Mouse (Mus musculus) left cerebral cortex, adult 8-10 months (tissue): Measurements from ENCODE around the gene Metap1. TPM values are rescaled to one million over a fixed set of nuclear protein-coding genes. Genes with fewer than 3 reads are reported as not detected.

ENCODE experiments used
- DNase-seq, 2 experiments: peaks; one replicate each; pipeline ENCODE4 v3.0.0; 2022; ENCODE audit warnings: low spot score in 2 of 2
- total RNA-seq, 4 experiments: library from RNA; stranded (reverse); gene quantifications; 2 replicates each; pipeline ENCODE4 v1.2.4; 2022

Metap1 gene
- 10 to 100 TPM; 36.4 to 41.4 (median 37.1) TPM for total RNA-seq

DNA sequence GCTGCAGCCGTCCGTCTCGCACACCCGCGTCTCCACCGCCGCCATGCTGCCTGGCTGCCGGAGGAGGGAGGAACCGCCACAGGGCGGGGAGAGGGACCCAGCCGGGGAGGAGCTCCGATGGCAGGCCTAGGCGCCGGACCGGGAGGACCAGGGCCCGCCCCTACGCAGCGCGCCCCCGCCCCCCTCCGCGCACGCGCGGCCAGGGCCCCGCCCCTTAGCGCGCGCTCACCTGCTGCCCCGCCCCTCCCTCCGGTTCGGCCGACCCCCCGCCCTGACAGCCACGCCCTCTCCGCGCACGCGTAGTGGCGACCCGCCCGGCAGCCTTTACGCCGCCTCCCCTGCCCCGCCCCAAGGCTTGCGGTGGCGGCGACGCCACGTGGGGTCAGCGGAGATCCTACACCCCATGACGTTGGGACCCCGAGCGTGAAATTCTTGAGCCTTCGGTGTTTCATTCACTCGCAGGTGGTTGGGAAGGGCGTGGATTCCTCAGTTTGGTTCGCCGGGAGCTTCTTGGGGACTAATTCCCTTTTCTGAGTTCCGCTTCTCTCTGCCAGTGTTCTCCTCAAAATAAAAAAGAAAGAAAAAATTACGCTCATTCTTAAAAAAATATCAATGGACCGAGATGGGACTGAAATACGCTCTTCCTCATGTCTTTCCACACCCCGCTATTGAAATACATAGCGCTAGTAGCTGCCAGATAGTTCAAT, at the start of gene Metap1:
Metap1 (minus strand) TSS at position 189 of the 707 bp plus-strand sequence.
- peak; percentile 88 to 94 for DNase-seq

DNA sequence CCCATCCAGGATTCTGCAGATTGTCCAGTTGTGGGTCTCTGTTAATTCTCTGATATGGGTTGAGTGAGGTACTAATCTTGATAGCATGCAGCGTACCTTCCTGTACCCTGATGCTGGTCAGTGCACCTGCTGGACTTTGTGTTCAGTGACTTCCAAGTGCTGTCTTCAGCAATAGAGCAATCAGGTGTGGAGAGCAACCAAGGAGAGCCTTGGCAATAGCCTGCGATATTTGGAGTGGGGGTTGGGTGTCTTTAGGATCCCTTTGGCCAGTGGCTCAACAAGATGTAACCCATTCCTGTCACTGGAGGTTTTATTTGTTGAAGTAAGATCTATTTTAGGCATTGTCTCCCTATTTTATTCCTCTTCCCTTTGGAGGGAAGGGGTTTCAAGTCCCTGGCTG, 46.7 kb upstream of the Metap1 start:
- no peak for DNase-seq

DNA sequence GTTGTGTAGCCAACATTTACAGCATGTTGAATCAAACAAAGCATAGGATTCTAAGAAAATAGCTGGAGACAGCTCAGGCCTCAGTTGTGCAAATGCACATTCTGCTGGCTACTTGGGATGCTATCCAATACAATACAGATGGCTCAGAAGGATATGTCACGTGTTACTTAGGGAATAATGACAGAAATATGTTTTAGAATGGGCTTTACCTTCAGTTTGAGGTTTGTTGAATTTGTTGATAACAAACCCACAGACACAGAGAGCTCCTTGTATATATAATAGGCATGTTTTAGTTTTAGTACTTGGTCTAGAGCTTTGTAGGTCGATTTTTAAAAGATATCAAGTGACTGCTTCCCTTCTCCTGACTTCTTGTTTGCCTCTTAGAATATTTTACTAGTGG, 43.4 kb upstream of the Metap1 start:
- DNase-seq = no peak

DNA sequence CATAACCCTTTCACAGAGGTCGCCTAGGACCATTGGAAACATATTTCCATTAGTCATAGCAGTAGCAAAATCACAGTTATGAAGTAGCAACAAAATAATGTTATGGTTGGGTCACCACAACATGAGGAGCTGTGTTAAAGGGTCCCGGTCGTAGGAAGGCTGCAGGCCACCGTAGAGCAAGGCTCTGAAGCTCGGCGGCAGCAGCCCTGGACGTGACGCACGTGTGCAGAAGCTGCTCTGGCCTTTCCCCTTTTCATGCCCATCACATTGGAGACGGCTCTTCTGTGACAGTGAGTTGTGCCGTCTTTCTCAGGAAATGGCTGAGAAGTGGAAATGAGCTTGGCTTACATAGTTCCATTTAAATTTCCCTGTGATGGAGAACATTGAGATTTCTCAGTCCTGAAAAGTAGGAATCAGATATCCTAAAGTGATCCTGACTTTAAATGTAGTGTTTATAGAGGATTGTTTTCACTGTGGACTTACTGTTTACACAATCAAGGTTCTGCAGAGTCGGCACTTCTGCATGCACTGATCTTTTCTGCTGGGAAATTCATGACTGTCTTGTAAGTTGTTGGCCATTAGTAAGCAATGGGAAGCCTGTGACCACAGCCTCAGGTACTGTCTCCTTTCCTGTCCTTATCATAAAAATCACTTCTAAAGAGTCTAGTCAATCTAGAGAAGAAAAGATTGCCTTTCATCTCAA, 42.3 kb upstream of the Metap1 start:
- no peak for DNase-seq

DNA sequence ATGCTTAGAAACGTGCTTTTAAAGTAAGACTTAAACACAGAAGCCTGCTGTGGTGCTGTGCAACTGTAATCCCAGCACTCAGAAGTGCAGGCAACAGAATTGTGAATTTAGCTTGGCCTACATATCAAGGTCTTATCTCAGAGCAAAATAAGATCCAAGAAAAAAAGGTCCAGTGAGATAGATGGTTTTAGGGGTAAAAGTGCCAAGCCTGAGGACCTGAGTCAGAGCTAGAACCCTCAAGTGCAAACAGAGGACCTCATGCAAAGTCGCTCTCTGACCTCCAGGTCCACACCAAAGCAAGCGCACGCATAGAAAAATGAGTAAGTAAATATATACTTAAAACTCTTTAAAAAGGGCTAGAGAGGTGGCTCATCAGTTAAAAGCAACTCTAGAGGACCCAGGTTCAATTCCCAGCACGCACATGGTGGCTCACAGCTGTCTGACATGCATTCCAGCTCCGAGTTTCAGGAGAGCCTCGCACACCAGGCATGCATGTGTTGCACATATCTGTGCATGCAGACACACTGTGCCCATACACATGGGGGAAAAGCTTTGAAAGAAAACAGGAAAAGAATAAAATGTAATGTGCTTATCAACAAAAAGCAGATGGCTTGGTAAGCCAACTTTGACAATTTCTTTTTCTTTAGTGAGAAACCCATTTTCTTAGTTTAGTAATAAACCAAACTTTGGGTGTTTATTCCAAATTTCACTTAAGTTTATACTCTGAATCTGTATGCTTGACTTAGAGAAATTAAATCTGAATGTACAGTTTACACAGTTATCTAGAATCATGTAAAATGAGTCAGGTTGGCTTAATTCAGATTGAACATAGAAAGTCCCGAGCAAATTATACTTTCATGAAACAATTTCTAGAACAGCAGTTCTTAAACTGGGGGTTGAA, 41.5 kb upstream of the Metap1 start:
- no peak for DNase-seq

DNA sequence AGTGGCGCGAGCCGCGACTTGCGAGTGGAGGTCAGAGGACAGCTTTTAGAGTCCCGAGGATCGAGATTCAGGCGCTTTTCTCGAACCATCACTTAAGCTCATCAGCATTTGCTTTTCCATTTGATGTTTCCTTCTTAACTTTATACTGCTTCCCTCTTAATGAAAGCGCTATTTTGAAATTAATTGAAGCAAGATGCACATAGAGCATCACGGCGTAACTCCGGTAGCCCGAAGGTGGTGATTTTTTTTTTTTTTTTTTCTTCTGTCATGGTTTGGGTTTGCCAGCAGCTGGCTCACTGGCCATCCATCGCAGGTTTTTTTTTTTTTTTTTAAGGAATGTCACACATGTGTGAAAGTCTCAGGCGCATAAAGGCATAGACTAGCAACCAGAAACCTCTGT, 39.0 kb upstream of the Metap1 start:
- DNase-seq = no peak

DNA sequence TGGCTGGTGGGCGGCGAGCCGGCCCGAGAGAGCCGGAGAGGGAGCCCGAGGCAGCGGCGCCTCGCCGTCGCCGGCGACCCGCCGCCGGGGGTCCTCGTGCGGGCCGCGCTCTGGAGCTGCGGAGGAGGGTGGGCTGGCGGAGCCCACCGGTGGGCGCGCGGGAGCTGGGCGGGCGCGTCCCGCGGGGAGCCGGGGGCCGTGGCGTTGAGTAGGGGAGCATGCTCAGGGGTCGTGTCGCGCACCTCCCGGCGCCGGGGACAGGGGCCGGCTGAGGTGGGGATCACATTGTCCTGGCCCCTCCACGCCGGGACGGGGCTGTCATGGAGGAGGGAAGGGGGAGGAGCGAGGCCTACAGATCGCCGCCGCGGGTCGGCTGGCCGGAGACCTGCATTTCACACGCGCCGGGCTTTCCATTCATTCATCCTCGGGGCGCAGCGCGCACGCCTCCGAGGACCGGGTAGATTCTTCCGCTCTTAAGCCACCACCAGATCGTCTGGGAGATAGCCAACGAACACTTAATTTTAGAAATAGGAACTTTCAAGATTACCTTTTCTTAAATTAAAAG, 38.4 kb upstream of the Metap1 start:
- DNase-seq = peak in 1 of 2 experiments; percentile 47

DNA sequence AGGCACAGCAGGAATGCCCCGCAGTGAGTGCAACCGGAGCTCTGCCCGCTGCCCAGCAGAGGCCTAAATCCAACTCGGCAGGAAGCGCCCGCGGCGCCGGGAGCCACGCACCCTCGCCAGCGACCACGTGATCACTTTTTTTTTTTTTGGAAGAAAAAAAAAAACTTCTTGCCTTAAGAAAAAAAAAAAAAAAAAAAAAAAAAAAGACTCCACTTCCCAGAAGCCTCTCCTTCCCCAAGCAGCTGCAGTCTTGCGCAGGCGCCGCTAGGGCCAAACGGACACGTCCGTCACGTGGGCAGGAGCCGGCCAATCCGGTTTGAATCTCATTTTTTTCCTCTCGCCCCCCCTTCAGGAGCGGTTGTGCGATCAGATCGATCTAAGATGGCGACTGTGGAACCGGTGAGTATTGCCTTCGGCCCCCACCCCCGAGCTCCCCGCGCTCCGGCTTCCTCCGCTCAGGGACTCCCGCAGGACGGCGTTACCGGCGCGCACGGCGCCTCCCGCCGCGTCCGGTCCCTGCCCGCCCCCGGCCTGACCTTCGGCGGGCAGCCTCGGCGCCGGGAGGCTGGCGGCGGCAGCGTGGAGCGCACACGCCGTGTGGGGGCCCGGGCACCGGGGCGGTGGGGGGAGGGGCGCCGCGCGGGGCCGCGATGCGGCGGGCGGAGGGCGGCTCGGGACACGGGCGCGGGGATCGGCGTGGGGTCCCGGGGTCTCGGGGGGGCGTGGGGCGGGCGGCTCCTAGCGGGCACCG, 37.8 kb upstream of the Metap1 start:
- peak; percentile 90 to 98 for DNase-seq

DNA sequence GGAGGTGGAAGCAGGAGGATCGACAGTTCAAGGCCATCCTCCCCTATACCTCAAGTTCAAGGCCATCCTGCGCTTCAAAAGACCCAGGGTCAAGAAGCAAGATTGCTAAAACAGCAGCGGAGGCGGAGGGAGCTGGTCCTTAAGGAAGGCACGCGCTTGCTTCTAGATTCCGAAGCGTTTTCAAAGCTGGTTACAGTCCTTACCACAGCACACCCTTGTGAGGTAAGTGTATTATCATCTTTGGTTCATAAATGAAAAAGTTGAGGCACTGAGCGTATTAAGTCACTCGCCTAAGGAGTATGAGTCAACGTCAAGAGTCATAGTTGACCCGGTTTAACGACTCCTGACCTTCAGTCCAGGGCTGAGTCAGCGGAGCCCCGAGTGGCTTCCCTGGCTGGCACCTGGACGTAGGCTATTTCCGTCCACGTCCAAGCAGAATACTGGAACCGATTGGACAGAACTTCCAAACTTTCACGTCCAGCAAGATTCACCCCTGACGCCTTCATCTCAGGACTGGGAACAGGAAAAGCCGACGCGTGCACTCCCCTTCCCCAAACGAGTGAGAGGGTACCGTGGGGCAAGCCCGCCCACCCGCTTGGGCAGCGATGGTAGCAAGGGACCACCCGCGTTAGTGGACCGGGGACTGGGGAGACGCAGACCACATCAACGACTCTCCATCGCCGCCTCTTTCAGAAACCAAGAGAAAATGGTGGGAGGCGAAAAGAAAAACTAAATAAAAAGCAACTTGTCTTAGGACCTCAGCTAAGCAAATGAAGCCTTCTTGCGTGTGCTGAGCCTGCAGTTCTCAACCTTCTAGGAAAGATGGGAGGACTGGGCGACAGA, 37.0 kb upstream of the Metap1 start, which contains the start of gene Eif4e:
Eif4e (plus strand) TSS at position 107 of the 843 bp plus-strand sequence.
- peak in 1 of 2 experiments; percentile 38 for DNase-seq

DNA sequence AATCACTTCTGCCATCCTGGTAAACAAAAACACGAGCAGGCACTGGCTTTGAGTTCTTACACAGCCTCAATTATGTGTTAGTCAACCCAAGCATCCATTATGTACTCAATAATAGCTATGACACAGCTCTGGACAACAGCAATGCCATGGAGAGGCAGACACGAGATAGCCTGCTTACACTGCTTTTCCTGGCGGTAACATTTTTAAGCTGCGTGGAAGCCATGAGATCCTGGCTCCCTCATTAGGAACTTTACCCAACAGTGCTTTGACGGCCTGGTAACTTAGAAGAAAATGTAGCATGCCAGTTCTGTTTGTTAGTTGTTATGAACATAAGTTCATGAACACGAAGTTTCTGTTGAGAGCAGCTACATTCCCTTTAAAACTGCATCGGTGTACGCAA, 36.2 kb upstream of the Metap1 start:
- no peak for DNase-seq

DNA sequence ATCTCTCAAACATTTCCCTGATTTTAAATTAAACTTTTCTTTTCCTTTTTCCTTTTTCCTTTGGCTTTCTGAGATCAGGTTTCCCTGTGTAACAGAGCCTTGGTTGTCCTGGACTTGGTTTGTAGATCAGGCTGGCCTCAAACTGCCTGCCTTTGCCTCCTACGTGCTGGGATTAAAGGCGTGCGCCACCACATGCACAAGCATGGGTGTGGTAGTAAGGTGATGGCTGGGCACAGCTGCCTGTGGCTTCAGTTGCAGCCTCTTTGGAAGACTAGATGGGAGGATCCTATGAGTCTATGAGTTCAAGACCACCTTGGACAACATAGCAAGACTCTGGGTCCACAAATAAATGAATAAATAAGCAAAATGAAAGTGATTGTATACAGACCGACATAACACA, 34.6 kb upstream of the Metap1 start:
- DNase-seq = no peak

DNA sequence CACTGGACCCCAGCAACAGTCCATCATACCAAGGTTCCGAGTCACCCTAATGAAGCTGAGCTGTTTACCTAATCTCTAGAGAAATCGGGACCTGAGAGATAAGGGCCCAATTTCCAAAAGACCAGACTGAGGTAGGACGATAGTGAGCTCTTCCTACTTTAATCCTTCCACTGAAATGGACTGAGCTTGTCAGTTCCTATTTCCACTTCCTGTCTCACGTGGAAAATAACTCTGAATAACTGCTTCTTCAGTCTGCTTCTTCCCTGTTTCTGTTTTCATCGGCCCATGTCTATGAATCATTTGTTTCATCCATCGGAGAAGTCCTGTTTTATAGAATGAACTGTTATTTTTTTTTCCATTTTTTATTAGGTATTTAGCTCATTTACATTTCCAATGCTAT, 29.9 kb upstream of the Metap1 start:
- DNase-seq = no peak

DNA sequence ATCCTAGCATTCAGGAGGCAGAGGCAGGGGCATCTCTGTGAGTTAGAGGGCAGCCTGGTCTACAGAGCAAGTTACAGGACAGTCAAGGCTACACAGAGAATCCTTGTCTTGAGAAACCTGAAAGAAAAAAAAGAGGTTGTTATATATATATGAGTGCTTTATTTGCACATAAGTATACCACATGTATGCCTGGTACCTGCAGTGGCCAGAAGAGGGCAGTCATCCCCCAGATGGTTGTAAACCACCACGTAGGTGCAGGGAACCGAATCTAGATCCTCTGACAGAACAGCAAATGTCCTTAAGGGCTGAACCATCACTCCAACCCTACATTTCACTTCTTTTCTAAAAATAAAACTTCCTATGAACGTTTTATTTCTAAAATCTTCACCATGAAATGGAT, 28.6 kb upstream of the Metap1 start:
- no peak for DNase-seq

DNA sequence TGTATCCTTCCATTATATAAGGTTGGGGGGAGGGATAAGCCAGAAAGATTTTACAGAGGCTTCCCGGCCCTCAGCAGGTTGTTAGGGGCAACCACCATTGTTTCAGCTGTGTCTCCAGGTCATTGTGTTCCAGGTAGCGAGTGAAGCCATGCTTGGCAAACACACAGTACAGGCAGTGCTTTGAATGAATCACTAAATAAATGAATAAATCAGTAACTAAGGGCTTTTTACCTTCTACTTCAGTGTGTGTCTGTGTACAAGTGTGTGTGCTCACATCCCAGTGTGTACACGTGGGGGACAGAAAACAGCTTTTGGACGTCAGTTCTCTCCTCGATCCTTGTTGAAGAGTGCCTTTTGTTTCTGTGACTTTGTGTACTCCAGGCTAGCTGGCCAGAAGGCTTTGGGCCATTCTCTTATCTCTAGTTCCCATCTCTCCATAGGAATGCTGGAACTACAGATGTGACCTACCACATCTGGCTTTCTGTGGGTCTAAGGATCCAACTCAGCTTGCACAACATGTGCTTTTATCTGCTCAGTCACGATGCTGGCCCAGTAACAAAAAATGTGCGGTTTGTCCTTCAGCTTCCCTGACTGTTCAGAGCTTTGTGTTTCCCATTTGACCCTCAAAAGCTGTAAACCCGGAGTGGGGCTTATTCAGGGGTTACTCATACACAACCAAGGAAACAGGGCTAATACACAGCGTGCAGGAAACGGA, 26.5 kb upstream of the Metap1 start:
- DNase-seq = no peak

DNA sequence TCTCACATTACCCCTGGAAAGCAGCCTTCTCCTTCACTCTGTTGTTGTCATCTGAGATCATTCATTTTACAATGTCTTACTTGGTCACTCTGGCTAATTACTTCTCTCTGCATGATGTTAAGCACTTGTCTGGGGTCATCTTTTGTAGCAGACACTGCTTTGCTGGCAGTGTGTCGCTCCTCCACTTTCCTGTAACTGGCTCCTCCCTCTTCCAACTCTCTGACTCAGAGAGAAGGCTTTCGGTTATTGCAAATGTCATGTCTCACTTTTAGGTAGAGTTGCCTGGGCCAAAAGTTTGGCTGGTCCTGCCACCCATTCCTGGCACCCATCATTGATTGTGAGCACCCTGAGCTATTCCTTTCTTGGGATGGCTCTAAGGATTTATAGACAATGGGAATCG, 25.4 kb upstream of the Metap1 start:
- no peak for DNase-seq

DNA sequence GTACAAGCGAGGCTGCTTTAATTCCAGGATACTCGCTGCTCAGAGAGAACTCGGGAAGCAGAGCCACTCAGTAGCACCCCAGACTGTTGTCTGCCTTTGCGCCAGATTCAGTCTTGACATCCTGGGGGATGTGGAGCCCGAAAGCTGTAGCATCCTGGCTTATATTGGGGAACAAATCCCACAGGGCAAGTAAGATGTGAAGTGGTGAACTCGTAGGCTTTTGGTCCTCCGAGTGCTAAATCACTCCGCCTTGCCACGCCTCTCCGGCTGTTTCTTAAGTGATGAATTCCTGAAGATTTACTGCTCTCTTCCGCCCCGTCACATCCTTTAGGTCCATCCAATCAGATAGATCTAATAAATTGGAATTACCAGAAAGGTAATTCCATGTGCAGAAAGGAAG, 23.9 kb upstream of the Metap1 start:
- no peak for DNase-seq

DNA sequence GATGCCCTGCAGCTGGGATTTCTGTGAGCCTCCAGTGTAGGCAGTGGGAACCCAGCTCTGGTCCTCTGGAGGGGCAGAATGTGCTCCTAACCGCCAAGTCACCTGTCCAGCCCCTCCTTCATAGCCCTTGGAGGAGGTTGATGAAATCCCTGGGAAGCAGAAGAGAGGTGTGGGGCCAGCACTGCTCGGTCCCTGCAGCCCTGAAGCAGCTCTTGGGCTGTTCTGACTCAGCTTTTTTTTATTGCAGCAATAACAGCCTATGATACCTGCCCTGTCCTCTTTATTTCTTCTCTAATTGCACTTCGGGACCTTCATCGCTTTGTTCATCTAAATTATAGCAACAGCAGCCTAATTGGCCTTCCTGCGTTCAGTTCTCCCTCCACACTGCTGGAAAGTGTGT, 21.2 kb upstream of the Metap1 start:
- DNase-seq = no peak

DNA sequence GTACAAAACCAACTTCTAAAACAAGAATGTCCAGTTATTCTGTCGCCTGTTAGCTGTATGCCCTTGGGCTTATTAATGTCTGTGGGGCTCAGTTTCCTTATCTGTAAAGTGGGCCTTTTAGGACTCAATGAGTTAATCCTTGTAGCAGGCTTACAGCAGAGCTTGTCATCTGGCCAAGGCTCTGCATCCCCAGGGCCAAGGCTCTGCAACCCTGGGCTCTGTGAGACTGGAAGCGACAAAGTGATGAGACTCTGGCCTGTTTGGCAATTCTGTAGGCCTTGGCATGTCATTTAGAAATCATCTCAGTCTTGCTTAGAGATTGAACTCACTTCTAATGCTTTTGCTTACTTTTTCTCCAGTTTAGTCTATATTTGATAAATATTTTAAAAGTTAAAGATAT, 20.3 kb upstream of the Metap1 start:
- DNase-seq = no peak

DNA sequence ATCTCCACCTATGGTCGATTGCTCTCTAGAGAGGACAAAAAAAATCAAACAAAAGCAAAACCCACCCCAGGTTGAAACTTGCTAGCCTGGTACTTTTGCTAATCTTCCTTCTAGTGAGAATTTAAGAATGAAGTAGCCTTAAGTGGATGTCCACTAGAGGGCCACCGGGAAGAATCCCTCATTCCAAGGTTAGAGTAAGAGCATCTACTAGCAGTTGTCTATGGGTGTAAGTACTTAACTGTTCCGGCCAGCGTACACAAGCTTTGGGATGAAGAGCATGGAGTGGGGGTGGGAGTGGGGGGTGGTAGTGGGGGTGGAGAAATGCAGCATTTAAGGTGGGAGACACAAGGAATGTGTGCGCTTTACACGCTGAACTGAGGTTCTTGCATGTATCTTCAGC, 17.4 kb upstream of the Metap1 start:
- no peak for DNase-seq
